In genomic region chr3:93520330-93521193, GRCm38 (mm10) we compare ENCODE assay signal across 8 mouse cellular contexts. TPM values are rescaled to one million over a fixed set of nuclear protein-coding genes. Genes with fewer than 3 reads are reported as not detected.
DNase-seq lines count a peak whose midpoint lies in the region; ATAC-seq and TF ChIP-seq lines count a peak whose summit lies in the region.

TSS of gene S100a11 (plus strand) at chr3:93520488.

- TF ChIP-seq CTCF in liver, adult 2 months (IDR thresholded peaks at IDR 0.05; ENCODE audit: low read depth, low read length), result no peak
- TF ChIP-seq CTCF in midbrain, postnatal 0 days (IDR thresholded peaks at IDR 0.05), result no peak

- H3K36me3 ChIP-seq in hindbrain, embryonic 16.5 days (ENCODE audit: control insufficient read depth, insufficient read depth, low read length), result no peaks in the 10 kb centered on the region
- no peaks in the 10 kb centered on the region for H3K36me3 ChIP-seq in liver, adult 2 months (ENCODE audit: control insufficient read depth, insufficient read depth, low read length)
- H3K36me3 ChIP-seq in midbrain, postnatal 0 days (ENCODE audit: insufficient read depth, low read length), result no peaks in the 10 kb centered on the region
- H3K36me3 ChIP-seq in stomach, embryonic 16.5 days (ENCODE audit: control insufficient read depth, insufficient read depth, low read length), result no peaks in the 10 kb centered on the region

- DNase-seq in cerebellum, postnatal 14 days, result peak; percentile 3 to 4
- no peak for DNase-seq in cerebellum, adult 8-10 months
- DNase-seq in gastrocnemius, postnatal 10 days, result peak; percentile 60
- no peak for DNase-seq in liver, adult 2 months (ENCODE audit: extremely low read depth, low read depth, low spot score)
- DNase-seq in midbrain, postnatal 0 days (ENCODE audit: low spot score), result peak; percentile 2

- no peaks in the 10 kb centered on the region for H3K27me3 ChIP-seq in hindbrain, embryonic 16.5 days (replicated peaks; ENCODE audit: control insufficient read depth, insufficient read depth, low read length)
- H3K27me3 ChIP-seq in liver, adult 2 months (ENCODE audit: control insufficient read depth, insufficient read depth, low read length), result no peaks in the 10 kb centered on the region
- peaks cover 4% of the 10 kb centered on the region; the same call in 1 of the 2 replicates for H3K27me3 ChIP-seq in midbrain, postnatal 0 days (ENCODE audit: insufficient read depth, low read length)
- H3K27me3 ChIP-seq in stomach, embryonic 16.5 days (ENCODE audit: control insufficient read depth, insufficient read depth, low read length), result no peaks in the 10 kb centered on the region

- ATAC-seq in hindbrain, embryonic 16.5 days, result peak; percentile 89
- peak; percentile 74 for ATAC-seq in midbrain, postnatal 0 days (ENCODE audit: low FRiP score)
- ATAC-seq in stomach, embryonic 16.5 days (ENCODE audit: insufficient read depth, low FRiP score), result peak; percentile 94

- H3K27ac ChIP-seq in brown adipose tissue, adult 24 weeks (replicated peaks; ENCODE audit: low read depth, low read length), result peak within 1 kb of the TSS; percentile 93
- H3K27ac ChIP-seq in hindbrain, embryonic 16.5 days (ENCODE audit: low read depth, low read length), result no peak within 1 kb of the TSS; the same call in 1 of the 2 replicates
- peak within 1 kb of the TSS; percentile 15 for H3K27ac ChIP-seq in liver, adult 2 months (replicated peaks; ENCODE audit: insufficient read depth, low read depth, low read length)
- 0 out of 2 replicates have a peak within 1 kb of the TSS, but pooled peaks have one; percentile 48 for H3K27ac ChIP-seq in midbrain, postnatal 0 days (ENCODE audit: low read depth, low read length)
- H3K27ac ChIP-seq in stomach, embryonic 16.5 days (ENCODE audit: low read length), result peak within 1 kb of the TSS; percentile 97

- no peaks in the 10 kb centered on the region for H3K9me3 ChIP-seq in hindbrain, embryonic 16.5 days (ENCODE audit: control insufficient read depth, low read length)
- no peaks in the 10 kb centered on the region for H3K9me3 ChIP-seq in midbrain, postnatal 0 days (ENCODE audit: low read length)
- H3K9me3 ChIP-seq in stomach, embryonic 16.5 days (replicated peaks; ENCODE audit: control insufficient read depth, low read length), result no peaks in the 10 kb centered on the region

- no peaks in the 10 kb centered on the region for H3K79me2 ChIP-seq in liver, adult 2 months (ENCODE audit: control insufficient read depth, insufficient read depth, low read length)

- peak within 1 kb of the TSS; percentile 76 for H3K4me3 ChIP-seq in brown adipose tissue, adult 24 weeks (ENCODE audit: insufficient read depth, low read depth, low read length)
- H3K4me3 ChIP-seq in hindbrain, embryonic 16.5 days (ENCODE audit: low read length), result peak within 1 kb of the TSS; percentile 61
- peak within 1 kb of the TSS; percentile 49 for H3K4me3 ChIP-seq in liver, adult 2 months (ENCODE audit: insufficient read depth, low read depth, low read length)
- H3K4me3 ChIP-seq in midbrain, postnatal 0 days (ENCODE audit: low read depth, low read length), result peak within 1 kb of the TSS; percentile 45
- peak within 1 kb of the TSS; percentile 70 for H3K4me3 ChIP-seq in stomach, embryonic 16.5 days (replicated peaks; ENCODE audit: low read length)

- H3K4me1 ChIP-seq in brown adipose tissue, adult 24 weeks (ENCODE audit: control insufficient read depth, insufficient read depth, insufficient read length, low read length), result peaks cover 5% of the 10 kb centered on the region; the same call in 1 of the 2 replicates
- H3K4me1 ChIP-seq in hindbrain, embryonic 16.5 days (ENCODE audit: control insufficient read depth, insufficient read depth, low read depth, low read length), result no peaks in the 10 kb centered on the region; the same call in 1 of the 2 replicates
- H3K4me1 ChIP-seq in liver, adult 2 months (ENCODE audit: control insufficient read depth, insufficient read depth, low read length), result no peaks in the 10 kb centered on the region
- 0 out of 2 replicates have a peak, but pooled peaks cover 2% of the 10 kb centered on the region for H3K4me1 ChIP-seq in midbrain, postnatal 0 days (ENCODE audit: insufficient read depth, low read length)
- peaks cover 16% of the 10 kb centered on the region for H3K4me1 ChIP-seq in stomach, embryonic 16.5 days (ENCODE audit: control insufficient read depth, insufficient read depth, low read length)

- peak within 1 kb of the TSS; percentile 72 for H3K9ac ChIP-seq in hindbrain, embryonic 16.5 days (ENCODE audit: low read depth, low read length)
- H3K9ac ChIP-seq in liver, adult 2 months (ENCODE audit: low read depth, low read length), result peak within 1 kb of the TSS; percentile 38
- peak within 1 kb of the TSS; percentile 61 for H3K9ac ChIP-seq in midbrain, postnatal 0 days (replicated peaks; ENCODE audit: low read length, poor library complexity, severe bottlenecking)
- peak within 1 kb of the TSS; percentile 89 for H3K9ac ChIP-seq in stomach, embryonic 16.5 days (ENCODE audit: low read length)

- peak; percentile 35; the same call in 1 of the 2 replicates for TF ChIP-seq POLR2A in liver, adult 2 months (IDR thresholded peaks at IDR 0.05; ENCODE audit: extremely low read depth, insufficient read depth, low read length)

- WGBS in hindbrain, embryonic 16.5 days, result under 1% methylated on average over 37 of the region's 38 CpGs
- 2% methylated on average over 38 of the region's 38 CpGs for WGBS in liver, adult 2 months
- under 1% methylated on average over 38 of the region's 38 CpGs for WGBS in midbrain, postnatal 0 days
- WGBS in stomach, embryonic 16.5 days, result under 1% methylated on average over 38 of the region's 38 CpGs

- peak within 1 kb of the TSS; percentile 96 for H3K4me2 ChIP-seq in hindbrain, embryonic 16.5 days (ENCODE audit: low read length)
- H3K4me2 ChIP-seq in midbrain, postnatal 0 days (ENCODE audit: low read depth, low read length, poor library complexity, severe bottlenecking), result peak within 1 kb of the TSS; percentile 88
- peak within 1 kb of the TSS; percentile 66 for H3K4me2 ChIP-seq in stomach, embryonic 16.5 days (ENCODE audit: low read depth, low read length)

RNA-seq across cellular contexts. Expression of gene S100a11, which starts in this region (rescaled TPM):
- polyA plus RNA-seq in brown adipose tissue, adult 24 weeks (2012; ENCODE audit: insufficient read depth, insufficient read length, missing spikeins), result 790 and 869 TPM in 2 replicates
- 100 to 1,000 TPM; 149 to 190 TPM for total RNA-seq in gastrocnemius, postnatal 10 days (2021)
- polyA plus RNA-seq in hindbrain, embryonic 16.5 days (2015; fragmentation: Nextera tagmentation; extraction: Ambion mirVana), result 173 and 217 TPM in 2 replicates
- 3.0 and 5.4 TPM in 2 replicates for total RNA-seq in liver, adult 2 months (2014; rRNA removed)
- polyA plus RNA-seq in liver, adult 2 months (2012; rRNA removed), result 3.4 and 4.3 TPM in 2 replicates
- 10.3 and 11.0 TPM in 2 replicates for total RNA-seq in midbrain, postnatal 0 days (2014; rRNA removed)
- polyA plus RNA-seq in midbrain, postnatal 0 days (2015; fragmentation: Nextera tagmentation; extraction: Ambion mirVana), result 183 and 200 TPM in 2 replicates
- 2,104 and 2,339 TPM in 2 replicates for polyA plus RNA-seq in stomach, embryonic 16.5 days (2015; fragmentation: Nextera tagmentation; extraction: Ambion mirVana)

Comparison
In these comparisons a context has a peak if more than half of its experiments do, and no peak if none do; other contexts are left out.
1. RNA of gene S100a11 (total RNA-seq): 149 to 190 TPM in gastrocnemius, postnatal 10 days; 10.3 to 11.0 TPM in midbrain, postnatal 0 days and 3.0 to 5.4 TPM in liver, adult 2 months; every median in the first group is over 10 times any median in the second.
2. RNA of gene S100a11 (polyA plus RNA-seq): 2,104 to 2,339 TPM in stomach, embryonic 16.5 days, 790 to 869 TPM in brown adipose tissue, adult 24 weeks, 183 to 200 TPM in midbrain, postnatal 0 days and 173 to 217 TPM in hindbrain, embryonic 16.5 days; 3.4 to 4.3 TPM in liver, adult 2 months; every median in the first group is over 10 times any median in the second.
3. DNase-seq: peak in cerebellum, postnatal 14 days (2 of 2), gastrocnemius, postnatal 10 days (single experiment) and midbrain, postnatal 0 days (single experiment); none in cerebellum, adult 8-10 months (single experiment) and liver, adult 2 months (single experiment).
4. H3K9ac ChIP-seq: peak in every context shown above with its lines; median percentile 89 in stomach, embryonic 16.5 days; 72 in hindbrain, embryonic 16.5 days; 61 in midbrain, postnatal 0 days; 38 in liver, adult 2 months.
5. Peak in every context shown above with its lines, with median percentiles within 50 percentile points of each other: H3K4me3 ChIP-seq, ATAC-seq and H3K4me2 ChIP-seq.